In the genomic region with DNA sequence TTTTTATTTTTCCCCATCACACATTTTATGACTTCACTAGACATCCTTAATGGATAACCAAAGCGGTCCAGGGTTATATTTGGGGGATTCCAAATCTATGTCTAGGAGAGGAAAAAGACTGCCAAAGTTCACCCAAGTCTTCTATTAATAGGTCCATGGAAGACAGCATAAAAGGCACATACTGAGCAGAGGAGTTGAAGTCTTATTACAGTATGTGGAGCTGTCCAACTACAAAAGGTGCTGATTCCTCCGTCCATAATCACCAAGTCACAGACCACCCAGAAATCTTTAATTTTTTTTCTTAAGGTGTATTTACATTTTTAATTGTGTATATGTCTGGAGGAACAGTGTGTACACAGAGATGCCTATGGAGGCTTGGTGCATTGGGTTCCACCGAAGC, we compare ENCODE assay signal across 28 mouse cellular contexts.
DNase-seq lines count a peak whose midpoint lies in the region; ATAC-seq lines count a peak whose summit lies in the region.
"Had no signal": no experiment of that assay in that cellular context is flagged by ENCODE, and none has a peak within 500 bp of the region (broad histone marks: within the 10 kb centered on the region; RNA-seq: fewer than 3 reads in every experiment).

No protein-coding gene starts in this region.

- no peak overlapping the region for H3K4me3 ChIP-seq in embryonic facial prominence, embryonic 11.5 days (ENCODE audit: low read depth, low read length)
- H3K4me3 ChIP-seq in embryonic facial prominence, embryonic 10.5 days = no peak overlapping the region
- H3K4me3 ChIP-seq: embryonic facial prominence, embryonic 15.5 days; forebrain, embryonic 13.5 days; heart, embryonic 10.5 days; heart, embryonic 15.5 days; limb, embryonic 13.5 days; liver, embryonic 13.5 days; midbrain, embryonic 10.5 days; midbrain, embryonic 15.5 days had no signal

- no peak overlapping the region for H3K9ac ChIP-seq in embryonic facial prominence, embryonic 11.5 days (replicated peaks; ENCODE audit: low read length)
- H3K9ac ChIP-seq: embryonic facial prominence, embryonic 15.5 days; forebrain, embryonic 13.5 days; heart, embryonic 15.5 days; limb, embryonic 13.5 days; liver, embryonic 13.5 days; midbrain, embryonic 15.5 days had no signal

- H3K4me1 ChIP-seq in embryonic facial prominence, embryonic 11.5 days (ENCODE audit: control insufficient read depth, insufficient read depth, low read length) = no peaks in the 10 kb centered on the region
- H3K4me1 ChIP-seq in embryonic facial prominence, embryonic 10.5 days = no peaks in the 10 kb centered on the region
- H3K4me1 ChIP-seq: embryonic facial prominence, embryonic 15.5 days; heart, embryonic 10.5 days; heart, embryonic 15.5 days; limb, embryonic 13.5 days; liver, embryonic 13.5 days; midbrain, embryonic 10.5 days; midbrain, embryonic 15.5 days had no signal

- H3K9me3 ChIP-seq in embryonic facial prominence, embryonic 11.5 days (replicated peaks; ENCODE audit: control insufficient read depth, low read length) = no peaks in the 10 kb centered on the region
- no peaks in the 10 kb centered on the region for H3K9me3 ChIP-seq in embryonic facial prominence, embryonic 10.5 days
- H3K9me3 ChIP-seq: embryonic facial prominence, embryonic 15.5 days; forebrain, embryonic 13.5 days; heart, embryonic 10.5 days; heart, embryonic 15.5 days; limb, embryonic 13.5 days; liver, embryonic 13.5 days; midbrain, embryonic 10.5 days; midbrain, embryonic 15.5 days had no signal

- intact Hi-C loops in left cerebral cortex, postnatal 10 days (cut with DNase I) = loop anchor here (5.0 kb wide), 1 partner anchor 166 kb away; a partner anchor contains a TSS

- 83% methylated on average over 3 of the region's 3 CpGs for WGBS in embryonic facial prominence, embryonic 11.5 days
- WGBS in embryonic facial prominence, embryonic 10.5 days = 81% methylated on average over 3 of the region's 3 CpGs

- no peaks in the 10 kb centered on the region for H3K27me3 ChIP-seq in embryonic facial prominence, embryonic 11.5 days (ENCODE audit: control insufficient read depth, insufficient read depth, low read length)
- no peaks in the 10 kb centered on the region for H3K27me3 ChIP-seq in embryonic facial prominence, embryonic 10.5 days (replicated peaks; ENCODE audit: low read depth, poor library complexity, severe bottlenecking)
- H3K27me3 ChIP-seq: embryonic facial prominence, embryonic 15.5 days; forebrain, embryonic 13.5 days; heart, embryonic 15.5 days; limb, embryonic 13.5 days; liver, embryonic 13.5 days; midbrain, embryonic 15.5 days had no signal

- no peaks in the 10 kb centered on the region for H3K36me3 ChIP-seq in embryonic facial prominence, embryonic 11.5 days (replicated peaks; ENCODE audit: control insufficient read depth, insufficient read depth, low read depth, low read length)
- H3K36me3 ChIP-seq in embryonic facial prominence, embryonic 10.5 days (replicated peaks) = no peaks in the 10 kb centered on the region
- H3K36me3 ChIP-seq: embryonic facial prominence, embryonic 15.5 days; heart, embryonic 10.5 days; heart, embryonic 15.5 days; limb, embryonic 13.5 days; liver, embryonic 13.5 days; midbrain, embryonic 10.5 days; midbrain, embryonic 15.5 days had no signal

- no peak overlapping the region for H3K27ac ChIP-seq in embryonic facial prominence, embryonic 11.5 days (replicated peaks; ENCODE audit: low read depth, low read length)
- H3K27ac ChIP-seq in embryonic facial prominence, embryonic 10.5 days (replicated peaks) = no peak overlapping the region
- H3K27ac ChIP-seq: embryonic facial prominence, embryonic 15.5 days; forebrain, embryonic 13.5 days; heart, embryonic 10.5 days; heart, embryonic 15.5 days; limb, embryonic 13.5 days; liver, embryonic 13.5 days; midbrain, embryonic 10.5 days; midbrain, embryonic 15.5 days; stomach, postnatal 0 days had no signal

- no peak for ATAC-seq in embryonic facial prominence, embryonic 11.5 days (replicated peaks; ENCODE audit: insufficient number of reproducible peaks, low FRiP score, low TSS enrichment, low read depth)
- ATAC-seq: forebrain, embryonic 13.5 days; hindbrain, embryonic 16.5 days; midbrain, embryonic 15.5 days had no signal

- peak; percentile 35 for DNase-seq in embryonic facial prominence, embryonic 11.5 days (ENCODE audit: low spot score)
- no peak for DNase-seq in embryonic facial prominence, embryonic 10.5 days (ENCODE audit: low spot score)
- DNase-seq in 416B (ENCODE audit: low read depth) = peak; percentile 3
- DNase-seq in ZHBTc4 (ENCODE audit: low read depth, low spot score) = peak; percentile 5
- peak; percentile 14 for DNase-seq in mesoderm, embryonic 11.5 days (ENCODE audit: low read depth, low spot score)
- DNase-seq in left cerebral cortex, postnatal 10 days (ENCODE audit: extremely low spot score in 1 of 2, low spot score in 2 of 2) = no peak
- no peak for DNase-seq in cerebellum, adult 11-12 months
- DNase-seq: adrenal gland, postnatal 14 days; cerebellum, adult 18-20 months; cerebellum, postnatal 10 days; gastrocnemius, postnatal 25 days; heart, adult 11 months; kidney, adult 2 months; liver, embryonic 13.5 days; lung, adult 18-20 months; lung, postnatal 14 days; right cerebral cortex, adult 18-20 months; thymus, adult 18-20 months; thymus, postnatal 25 days had no signal

- H3K4me2 ChIP-seq in embryonic facial prominence, embryonic 11.5 days (ENCODE audit: low read depth, low read length) = no peak overlapping the region
- H3K4me2 ChIP-seq: embryonic facial prominence, embryonic 15.5 days; forebrain, embryonic 13.5 days; heart, embryonic 15.5 days; limb, embryonic 13.5 days; liver, embryonic 13.5 days; midbrain, embryonic 15.5 days had no signal

Comparison
In these comparisons a context has a peak if more than half of its experiments do, and no peak if none do; other contexts are left out.
1. DNase-seq: peak in embryonic facial prominence, embryonic 11.5 days (single experiment), 416B (single experiment), ZHBTc4 (single experiment) and mesoderm, embryonic 11.5 days (single experiment); none in embryonic facial prominence, embryonic 10.5 days (single experiment), left cerebral cortex, postnatal 10 days (0 of 2) and cerebellum, adult 11-12 months (single experiment).